Mouse (Mus musculus): ENCODE data around the gene Zmym1. TPM values are rescaled to one million over a fixed set of nuclear protein-coding genes. Genes with fewer than 3 reads are reported as not detected.
"Not testable (repeated sequence)": the region's sequence is repeated elsewhere in the genome, so short reads cannot be mapped to it uniquely, and the experiment has no call there.

Zmym1 gene
- polyA plus RNA-seq, 1 experiment from 2014 or later, result 5.7 TPM

DNA sequence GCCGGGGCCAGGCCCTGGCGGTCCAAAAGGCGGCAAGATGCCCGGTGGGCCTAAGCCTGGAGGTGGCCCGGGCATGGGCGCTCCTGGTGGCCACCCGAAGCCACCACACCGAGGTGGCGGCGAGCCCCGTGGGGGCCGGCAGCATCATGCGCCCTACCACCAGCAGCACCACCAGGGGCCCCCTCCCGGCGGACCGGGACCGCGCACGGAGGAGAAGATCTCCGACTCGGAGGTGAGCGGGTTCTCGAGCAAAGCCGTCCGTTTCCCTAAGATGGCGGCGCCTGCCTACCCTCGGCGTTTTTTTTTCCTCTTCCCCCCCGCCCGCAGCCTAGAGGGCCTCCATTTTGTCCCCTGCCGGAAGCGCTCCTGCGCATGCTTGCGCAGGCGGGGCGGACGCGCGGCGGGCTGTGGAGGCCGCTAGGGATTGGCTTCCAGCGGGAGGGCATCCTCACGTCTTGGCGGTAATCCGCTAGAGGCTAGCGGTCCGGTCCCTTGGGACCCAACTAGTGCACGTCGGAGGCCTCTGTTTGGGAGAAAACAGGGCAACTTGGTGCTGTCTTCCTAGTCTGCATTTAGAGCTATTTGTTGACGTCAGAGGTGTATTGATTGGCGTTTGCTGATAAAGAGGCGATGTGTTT, 38.8 kb downstream of the Zmym1 start:
- peak overlapping the region; percentile 99 for H3K9ac ChIP-seq (replicated peaks)
- 0 out of 2 replicates have a peak, but pooled peaks have one; percentile 22 for TF ChIP-seq EP300 (IDR thresholded peaks at IDR 0.05; ENCODE audit: low read depth)
- TF ChIP-seq CTCF (IDR thresholded peaks at IDR 0.05; ENCODE audit: low read depth), result peak; percentile 58
- no peaks in the 10 kb centered on the region for H3K27me3 ChIP-seq (ENCODE audit: insufficient read depth, low read length)
- H3K4me1 ChIP-seq (ENCODE audit: insufficient read depth), result peaks cover 15% of the 10 kb centered on the region
- peak overlapping the region; percentile 93 for H3K4me2 ChIP-seq (ENCODE audit: low read depth, low read length)
- no peaks in the 10 kb centered on the region for H3K9me3 ChIP-seq (ENCODE audit: low read length)
- peak overlapping the region; percentile 98 for H3K27ac ChIP-seq (ENCODE audit: low read depth)
- H3K36me3 ChIP-seq (replicated peaks; ENCODE audit: insufficient read depth, low read length), result peaks cover 42% of the 10 kb centered on the region
- peak; percentile 76 for ATAC-seq
- 2% methylated on average over 53 of the region's 53 CpGs for WGBS (ENCODE audit: insufficient replicate concordance)
- peak; percentile 92 for DNase-seq
- peak overlapping the region; percentile 97 for H3K4me3 ChIP-seq (ENCODE audit: low read depth, low read length)

DNA sequence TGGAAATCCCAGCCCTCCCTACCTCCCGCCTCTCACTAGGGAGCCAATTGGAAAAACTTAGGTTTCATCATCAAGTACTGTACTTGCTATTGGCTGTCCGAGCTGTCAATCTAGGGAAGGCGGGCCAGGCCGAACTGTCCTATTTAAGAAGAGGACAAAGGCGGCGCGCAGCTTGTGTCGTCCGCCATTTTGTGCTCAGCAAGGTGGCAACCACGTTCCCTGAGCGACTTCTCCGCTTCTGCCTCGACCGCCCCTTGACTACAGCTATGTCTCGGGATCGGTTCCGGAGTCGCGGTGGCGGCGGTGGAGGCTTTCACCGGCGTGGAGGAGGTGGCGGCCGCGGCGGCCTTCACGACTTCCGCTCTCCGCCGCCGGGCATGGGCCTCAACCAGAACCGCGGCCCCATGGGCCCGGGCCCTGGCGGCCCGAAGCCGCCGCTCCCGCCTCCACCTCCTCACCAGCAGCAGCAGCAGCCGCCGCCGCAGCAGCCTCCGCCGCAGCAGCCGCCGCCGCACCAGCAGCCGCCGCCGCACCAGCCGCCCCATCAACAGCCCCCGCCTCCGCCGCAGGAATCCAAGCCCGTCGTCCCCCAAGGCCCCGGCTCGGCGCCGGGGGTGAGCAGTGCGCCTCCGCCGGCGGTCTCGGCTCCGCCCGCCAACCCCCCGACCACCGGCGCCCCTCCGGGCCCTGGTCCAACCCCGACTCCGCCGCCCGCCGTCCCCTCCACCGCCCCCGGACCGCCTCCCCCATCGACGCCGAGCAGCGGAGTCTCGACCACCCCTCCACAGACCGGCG, 39.6 kb downstream of the Zmym1 start, which contains the start of gene Sfpq:
Gene Sfpq (plus strand): TSS at position 174 of the 795 bp plus-strand sequence.
- peak within 1 kb of the TSS; percentile 97 for H3K4me3 ChIP-seq (ENCODE audit: low read depth, low read length)
- no peaks in the 10 kb centered on the region for H3K27me3 ChIP-seq (ENCODE audit: insufficient read depth, low read length)
- peak within 1 kb of the TSS; percentile 93 for H3K4me2 ChIP-seq (ENCODE audit: low read depth, low read length)
- ATAC-seq, result peak; percentile 93
- peak within 1 kb of the TSS; percentile 99 for H3K9ac ChIP-seq (replicated peaks)
- TF ChIP-seq CTCF (IDR thresholded peaks at IDR 0.05; ENCODE audit: low read depth), result no peak
- TF ChIP-seq EP300 (IDR thresholded peaks at IDR 0.05; ENCODE audit: low read depth), result 0 out of 2 replicates have a peak, but pooled peaks have one; percentile 1
- peak; percentile 98 for DNase-seq
- no peaks in the 10 kb centered on the region for H3K9me3 ChIP-seq (ENCODE audit: low read length)
- H3K4me1 ChIP-seq (ENCODE audit: insufficient read depth), result peaks cover 13% of the 10 kb centered on the region
- 2% methylated on average over 45 of the region's 87 CpGs for WGBS (ENCODE audit: insufficient replicate concordance)
- H3K36me3 ChIP-seq (replicated peaks; ENCODE audit: insufficient read depth, low read length), result peaks cover 34% of the 10 kb centered on the region
- peak within 1 kb of the TSS; percentile 98 for H3K27ac ChIP-seq (ENCODE audit: low read depth)

DNA sequence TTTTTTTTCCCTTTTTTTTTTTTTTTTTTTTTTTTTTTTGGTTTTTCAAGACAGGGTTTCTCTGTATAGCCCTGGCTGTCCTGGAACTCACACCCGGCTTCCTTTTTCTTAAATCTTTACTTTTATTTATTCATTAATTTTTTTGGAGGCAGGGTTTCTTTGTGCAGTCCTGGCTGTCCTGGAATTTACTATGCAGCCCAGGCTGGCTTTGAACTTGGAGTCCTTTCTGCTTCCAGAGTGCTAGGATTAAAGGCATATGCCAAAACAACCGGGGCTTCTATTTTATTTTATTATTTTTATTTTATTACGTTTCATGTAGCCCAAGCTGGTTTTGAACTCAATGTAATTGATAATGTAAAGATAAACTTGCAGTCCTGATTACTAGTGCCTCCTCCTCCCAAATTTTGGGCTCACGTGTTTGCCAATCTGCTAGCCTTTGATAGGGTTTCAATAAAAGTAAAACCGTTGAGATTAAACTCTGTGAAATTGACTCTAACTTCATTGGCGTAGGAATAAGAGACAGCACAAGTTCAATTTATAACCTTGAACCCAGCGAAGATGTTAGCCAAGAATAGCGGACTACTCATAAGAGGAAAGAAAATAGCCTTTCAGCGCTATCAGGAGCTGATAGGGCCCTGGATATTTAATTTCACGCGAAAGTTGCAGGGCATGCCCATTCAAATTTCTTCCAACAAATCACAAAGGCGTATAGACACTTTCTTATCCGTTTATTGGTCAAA, 40.4 kb downstream of the Zmym1 start:
- H3K27me3 ChIP-seq (ENCODE audit: insufficient read depth, low read length), result no peaks in the 10 kb centered on the region
- peak overlapping the region; percentile 78 for H3K4me2 ChIP-seq (ENCODE audit: low read depth, low read length)
- H3K9ac ChIP-seq (replicated peaks), result peak overlapping the region; percentile 49; the same call in 1 of the 2 replicates
- WGBS (ENCODE audit: insufficient replicate concordance), result 10% methylated on average over 13 of the region's 13 CpGs
- H3K4me3 ChIP-seq (ENCODE audit: low read depth, low read length), result peak overlapping the region; percentile 97
- no peak for TF ChIP-seq CTCF (IDR thresholded peaks at IDR 0.05; ENCODE audit: low read depth)
- TF ChIP-seq EP300 (IDR thresholded peaks at IDR 0.05; ENCODE audit: low read depth), result no peak
- peak overlapping the region; percentile 64 for H3K27ac ChIP-seq (ENCODE audit: low read depth)
- peaks cover 13% of the 10 kb centered on the region for H3K4me1 ChIP-seq (ENCODE audit: insufficient read depth)
- H3K36me3 ChIP-seq (replicated peaks; ENCODE audit: insufficient read depth, low read length), result peaks cover 27% of the 10 kb centered on the region
- H3K9me3 ChIP-seq (ENCODE audit: low read length), result no peaks in the 10 kb centered on the region
- ATAC-seq, result no peak
- no peak for DNase-seq

DNA sequence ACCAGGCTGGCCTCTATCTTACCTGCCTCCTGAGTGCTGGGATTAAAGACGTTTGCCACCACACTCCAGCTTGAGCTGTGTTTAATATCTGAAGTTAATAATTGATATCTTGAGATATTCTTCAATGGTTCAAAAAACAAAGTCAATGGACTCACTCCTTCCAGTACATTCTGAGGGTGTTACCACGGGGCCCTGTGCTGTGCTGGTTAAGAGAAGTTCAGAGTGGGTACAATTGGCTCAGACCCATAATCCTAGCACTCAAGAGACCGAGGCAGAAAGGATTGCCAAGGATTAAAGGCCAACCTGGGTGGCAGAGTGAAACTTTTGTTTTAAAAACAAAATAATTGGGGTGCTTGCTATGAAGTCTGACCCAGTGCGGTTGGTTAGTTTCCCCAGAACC, 44.6 kb downstream of the Zmym1 start:
- 80% methylated on average over 4 of the region's 4 CpGs for WGBS (ENCODE audit: insufficient replicate concordance)
- ATAC-seq, result no peak
- no peaks in the 10 kb centered on the region for H3K27me3 ChIP-seq (ENCODE audit: insufficient read depth, low read length)

DNA sequence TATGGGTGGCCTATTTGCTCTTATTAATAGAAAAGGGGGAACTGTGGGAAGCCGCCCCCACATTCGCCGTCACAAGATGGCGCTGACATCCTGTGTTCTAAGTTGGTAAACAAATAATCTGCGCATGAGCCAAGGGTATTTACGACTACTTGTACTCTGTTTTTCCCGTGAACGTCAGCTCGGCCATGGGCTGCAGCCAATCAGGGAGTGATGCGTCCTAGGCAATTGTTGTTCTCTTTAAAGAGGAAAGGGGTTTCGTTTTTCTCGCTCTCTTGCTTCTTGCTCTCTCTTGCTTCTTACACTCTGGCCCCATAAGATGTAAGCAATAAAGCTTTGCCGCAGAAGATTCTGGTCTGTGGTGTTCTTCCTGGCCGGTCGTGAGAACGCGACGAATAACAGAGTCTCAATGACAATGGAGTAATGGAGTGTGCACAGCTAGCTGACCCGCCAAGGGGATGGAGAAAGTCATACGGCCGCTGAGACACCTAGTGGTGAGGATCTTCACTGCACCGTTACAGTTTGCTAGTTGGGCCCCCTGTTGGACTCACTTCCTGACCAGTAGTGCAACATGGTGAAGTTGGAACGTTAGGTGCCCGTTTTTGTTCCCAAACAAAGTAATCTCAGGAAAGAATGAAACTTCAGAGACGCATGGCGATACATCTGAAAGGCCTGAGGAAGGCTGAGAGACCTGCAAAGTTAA, 45.5 kb downstream of the Zmym1 start:
- H3K36me3 ChIP-seq (replicated peaks; ENCODE audit: insufficient read depth, low read length); H3K9me3 ChIP-seq (ENCODE audit: low read length); H3K4me1 ChIP-seq (ENCODE audit: insufficient read depth); H3K27me3 ChIP-seq (ENCODE audit: insufficient read depth, low read length): not testable (repeated sequence)
- Histone ChIP-seq H3K27ac (ENCODE audit: low read depth) (peak overlapping the region; percentile 49), H3K4me3 (ENCODE audit: low read depth, low read length) (peak overlapping the region; percentile 42), H3K9ac (replicated peaks) (peak overlapping the region; percentile 3; the same call in 1 of the 2 replicates), H3K4me2 (ENCODE audit: low read depth, low read length) (peak overlapping the region; percentile 44)
- ATAC-seq (peak; percentile 99), DNase-seq (peak; percentile 88)
- WGBS (ENCODE audit: insufficient replicate concordance), result 20% methylated on average over 14 of the region's 26 CpGs
- peak; percentile 97 for TF ChIP-seq CTCF (IDR thresholded peaks at IDR 0.05; ENCODE audit: low read depth)

More for the DNA sequence above, 44.6 kb downstream of the Zmym1 start:
- no peaks in the 10 kb centered on the region for H3K36me3 ChIP-seq (replicated peaks; ENCODE audit: insufficient read depth, low read length)
- no peak overlapping the region for H3K9ac ChIP-seq (replicated peaks)
- H3K4me1 ChIP-seq (ENCODE audit: insufficient read depth), result 0 out of 2 replicates have a peak, but pooled peaks cover 4% of the 10 kb centered on the region
- H3K4me2 ChIP-seq (ENCODE audit: low read depth, low read length), result no peak overlapping the region
- no peaks in the 10 kb centered on the region for H3K9me3 ChIP-seq (ENCODE audit: low read length)
- no peak for DNase-seq
- TF ChIP-seq CTCF (IDR thresholded peaks at IDR 0.05; ENCODE audit: low read depth), result no peak
- no peak overlapping the region for H3K4me3 ChIP-seq (ENCODE audit: low read depth, low read length)
- no peak overlapping the region for H3K27ac ChIP-seq (ENCODE audit: low read depth)

Measured in liver, postnatal 0 days (tissue).